Mouse (Mus musculus): ENCODE measurements around the gene Defa28.
"Not testable (repeated sequence)": the region's sequence is repeated elsewhere in the genome, so short reads cannot be mapped to it uniquely, and the experiment has no call there.

The Defa28 gene

DNA sequence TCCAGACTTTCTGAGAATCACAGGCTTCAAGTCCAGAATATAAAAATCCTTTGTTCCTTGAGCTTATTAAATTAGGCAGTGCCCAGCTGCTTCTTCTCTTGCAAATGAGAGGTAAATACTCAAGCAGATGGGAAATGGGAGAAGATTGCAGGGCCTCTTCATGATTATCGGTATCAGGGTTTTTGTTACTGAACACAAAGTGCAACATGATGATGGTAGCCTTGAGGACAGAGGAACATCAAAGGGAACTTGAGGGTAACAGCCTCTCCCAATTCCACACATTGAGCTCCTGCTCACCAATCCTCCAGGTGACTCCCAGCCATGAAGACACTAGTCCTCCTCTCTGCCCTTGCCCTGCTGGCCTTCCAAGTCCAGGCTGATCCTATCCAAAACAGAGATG, at the start of gene Defa28:
Defa28 (plus strand) TSS at position 301 of the 400 bp plus-strand sequence.
- DNase-seq = not testable (repeated sequence)

DNA sequence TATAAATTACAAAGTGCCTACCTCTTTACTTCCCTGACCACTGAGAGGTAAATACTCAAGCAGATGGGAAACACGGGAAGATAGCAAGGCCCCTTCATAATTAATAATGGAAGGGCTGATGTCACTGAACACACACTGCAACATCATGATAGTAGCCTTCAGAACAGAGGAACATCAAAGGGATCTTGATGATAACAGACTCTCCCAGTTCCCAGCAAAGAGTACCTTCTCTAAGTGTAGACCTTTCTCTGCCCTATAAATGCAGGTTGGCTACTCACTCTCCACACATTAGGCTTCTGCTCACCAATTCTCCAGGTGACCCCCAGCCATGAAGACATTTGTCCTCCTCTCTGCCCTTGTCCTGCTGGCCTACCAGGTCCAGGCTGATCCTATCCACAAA, 17.7 kb upstream of the Defa28 start, which contains the start of gene Defa37:
Defa37 (plus strand) TSS at position 301 of the 400 bp plus-strand sequence.
- DNase-seq = not testable (repeated sequence)

DNA sequence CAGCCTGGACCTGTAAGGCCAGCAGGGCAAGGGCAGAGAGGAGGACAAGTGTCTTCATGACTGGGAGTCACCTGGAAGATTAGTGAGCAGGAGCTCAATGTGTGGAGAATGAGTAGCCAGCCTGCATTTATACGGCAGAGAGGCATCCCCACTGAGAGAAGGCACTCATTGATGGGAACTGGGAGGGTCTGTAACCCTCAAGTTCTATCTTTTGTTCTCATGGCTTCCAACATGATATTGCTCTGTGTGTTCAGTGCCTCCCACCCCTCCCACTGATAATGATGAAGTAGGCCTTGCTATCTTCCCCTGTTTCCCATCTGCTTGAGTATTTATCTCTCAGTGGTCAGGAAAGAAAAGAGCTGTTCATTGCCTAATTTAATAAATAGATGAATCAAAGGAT, 11.6 kb downstream of the Defa28 start, which contains the start of gene Gm7861:
Gm7861 (minus strand) TSS at position 101 of the 400 bp plus-strand sequence.
- not testable (repeated sequence) for DNase-seq

DNA sequence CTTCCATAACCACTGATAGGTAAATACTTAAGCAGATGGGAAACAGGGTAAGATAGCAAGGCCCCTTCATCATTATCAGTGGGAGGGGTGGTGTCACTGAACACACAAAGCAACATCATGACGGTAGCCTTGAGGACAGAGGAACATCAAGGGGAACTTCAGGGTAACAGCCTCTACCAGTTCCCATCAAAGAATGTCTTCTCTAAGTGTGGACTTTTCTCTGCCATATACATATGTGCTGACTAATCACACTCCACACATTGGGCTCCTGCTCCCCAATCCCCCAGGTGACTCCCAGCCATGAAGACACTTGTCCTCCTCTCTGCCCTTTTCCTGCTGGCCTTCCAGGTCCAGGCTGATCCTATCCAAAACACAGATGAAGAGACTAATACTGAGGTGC, 35.1 kb downstream of the Defa28 start, which contains the start of gene Defa26:
Defa26 (plus strand) TSS at position 301 of the 400 bp plus-strand sequence.
- DNase-seq = not testable (repeated sequence)

Data from thymus, postnatal 36 days (tissue).